Mouse (Mus musculus) MEL (cell line): ENCODE data around the gene Apbb1. TPM values are rescaled to one million over a fixed set of nuclear protein-coding genes. Genes with fewer than 3 reads are reported as not detected.

Experiments
- DNase-seq: peaks from one replicate; pipeline ENCODE4 v3.0.0; 2011; ENCODE audit warnings: low read depth, low spot score
- H3K27ac ChIP-seq: 2 replicates; pipeline ENCODE4 v1.5.1; 2012; ENCODE audit warnings: low read depth, mild to moderate bottlenecking, control low read depth, low read length, moderate library complexity; ENCODE audit not compliant: control insufficient read depth
- H3K27me3 ChIP-seq, 2 experiments: fragments of 150-350 bp in 1 of 2; sonication (generic) in 1 of 2; 2 replicates each; pipeline ENCODE4 v1.6.1; 2012; ENCODE audit warnings: low read length in 2 of 2, mild to moderate bottlenecking in 2 of 2, improper control_type of control experiment in 1 of 2, moderate library complexity in 1 of 2; ENCODE audit not compliant: insufficient read depth in 2 of 2, control insufficient read depth in 1 of 2
- H3K36me3 ChIP-seq, 2 experiments: 2 replicates each; pipeline ENCODE4 v1.6.1; 2012 to 2014; ENCODE audit warnings: low read length in 2 of 2, improper control_type of control experiment in 1 of 2, inconsistent platforms in 1 of 2, mild to moderate bottlenecking in 1 of 2; ENCODE audit not compliant: insufficient read depth in 2 of 2, control insufficient read depth in 1 of 2
- H3K4me1 ChIP-seq, 2 experiments: fragments of 150-350 bp in 1 of 2; sonication (generic) in 1 of 2; 2 replicates each; pipeline ENCODE4 v1.6.1; 2012; ENCODE audit warnings: low read length in 2 of 2, improper control_type of control experiment in 1 of 2, mild to moderate bottlenecking in 1 of 2; ENCODE audit not compliant: insufficient read depth in 2 of 2, control insufficient read depth in 1 of 2
- H3K4me3 ChIP-seq, 2 experiments: fragments of 150-350 bp in 1 of 2; sonication (generic) in 1 of 2; 2 replicates each; pipeline ENCODE4 v1.5.1; 2012; ENCODE audit warnings: low read depth in 2 of 2, low read length in 2 of 2, mild to moderate bottlenecking in 2 of 2, moderate library complexity in 2 of 2, control low read depth in 1 of 2, improper control_type of control experiment in 1 of 2; ENCODE audit not compliant: control insufficient read depth in 1 of 2, insufficient read depth in 1 of 2
- H3K79me2 ChIP-seq: 2 replicates; pipeline ENCODE4 v1.6.1; 2012; ENCODE audit warnings: mild to moderate bottlenecking, low read length, moderate library complexity; ENCODE audit not compliant: control insufficient read depth, poor library complexity, insufficient read depth
- H3K9ac ChIP-seq: 2 replicates; pipeline ENCODE4 v1.6.1; 2012; ENCODE audit warnings: low read depth, mild to moderate bottlenecking, control low read depth, low read length, moderate library complexity; ENCODE audit not compliant: control insufficient read depth, poor library complexity, severe bottlenecking
- H3K9me3 ChIP-seq: fragments of 150-350 bp; sonication (generic); replicated peaks from 2 replicates; pipeline ENCODE4 v1.6.1; 2012; ENCODE audit warnings: mild to moderate bottlenecking, low read length, improper control_type of control experiment, moderate library complexity; ENCODE audit not compliant: insufficient read depth
- BHLHE40 ChIP-seq: IDR thresholded peaks from 2 replicates; pipeline ENCODE4 v1.6.1; 2012; ENCODE audit warnings: low read depth, mild to moderate bottlenecking, inconsistent platforms, low read length, improper control_type of control experiment, borderline replicate concordance
- CHD1 ChIP-seq: IDR thresholded peaks from 2 replicates; pipeline ENCODE4 v1.6.1; 2012; ENCODE audit warnings: low read depth, mild to moderate bottlenecking, inconsistent platforms, low read length, improper control_type of control experiment
- CHD2 ChIP-seq: IDR thresholded peaks from 2 replicates; pipeline ENCODE4 v1.6.1; 2011; ENCODE audit warnings: low read length, improper control_type of control experiment
- CTCF ChIP-seq, 3 experiments: IDR thresholded peaks in 2 of 3; conservative IDR thresholded peaks in 1 of 3; 2 replicates each; pipeline ENCODE4 v1.5.1; 2011 to 2012; ENCODE audit warnings: low read length in 3 of 3, low read depth in 2 of 3, mild to moderate bottlenecking in 2 of 3, improper control_type of control experiment in 1 of 3, inconsistent platforms in 1 of 3, mixed read lengths in 1 of 3, moderate library complexity in 1 of 3; ENCODE audit not compliant: control insufficient read depth in 1 of 3, insufficient read depth in 1 of 3, poor library complexity in 1 of 3, severe bottlenecking in 1 of 3
- EP300 ChIP-seq, 2 experiments: IDR thresholded peaks; 2 replicates each; pipeline ENCODE4 v1.6.1; 2011; ENCODE audit warnings: improper control_type of control experiment in 2 of 2, low read length in 2 of 2, low read depth in 1 of 2, mild to moderate bottlenecking in 1 of 2
- ETS1 ChIP-seq: IDR thresholded peaks from 2 replicates; pipeline ENCODE4 v1.6.1; 2012; ENCODE audit warnings: low read depth, mild to moderate bottlenecking, inconsistent platforms, low read length, improper control_type of control experiment, moderate library complexity
- GABPA ChIP-seq: IDR thresholded peaks from 2 replicates; pipeline ENCODE4 v1.6.1; 2012; ENCODE audit warnings: low read depth, mild to moderate bottlenecking, inconsistent platforms, low read length, improper control_type of control experiment, moderate library complexity
- GATA1 ChIP-seq: IDR thresholded peaks from 2 replicates; pipeline ENCODE4 v1.6.1; 2011; ENCODE audit warnings: low read depth, low read length, improper control_type of control experiment
- HCFC1 ChIP-seq: IDR thresholded peaks from 2 replicates; pipeline ENCODE4 v1.6.1; 2012; ENCODE audit warnings: low read depth, mild to moderate bottlenecking, inconsistent platforms, low read length, improper control_type of control experiment, moderate library complexity
- JUND ChIP-seq: IDR thresholded peaks from 2 replicates; pipeline ENCODE4 v1.6.1; 2011; ENCODE audit warnings: low read depth, mild to moderate bottlenecking, improper control_type of control experiment, low read length
- MAZ ChIP-seq: IDR thresholded peaks from 2 replicates; pipeline ENCODE4 v1.6.1; 2012; ENCODE audit warnings: low read depth, mild to moderate bottlenecking, inconsistent platforms, low read length, improper control_type of control experiment
- MEF2A ChIP-seq: IDR thresholded peaks from 2 replicates; pipeline ENCODE4 v1.6.1; 2014; ENCODE audit warnings: low read depth, mild to moderate bottlenecking, inconsistent platforms, low read length, improper control_type of control experiment; ENCODE audit not compliant: poor library complexity, insufficient replicate concordance, severe bottlenecking; ENCODE audit errors: extremely low read depth
- MXI1 ChIP-seq: IDR thresholded peaks from 2 replicates; pipeline ENCODE4 v1.6.1; 2011; ENCODE audit warnings: mild to moderate bottlenecking, low read depth, low read length, improper control_type of control experiment
- NELFE ChIP-seq: IDR thresholded peaks from 2 replicates; pipeline ENCODE4 v1.6.1; 2011; ENCODE audit warnings: low read depth, low read length, improper control_type of control experiment
- POLR2AphosphoS2 ChIP-seq: IDR thresholded peaks from 2 replicates; pipeline ENCODE4 v1.6.1; 2011; ENCODE audit warnings: low read length, improper control_type of control experiment
- POLR2AphosphoS5 ChIP-seq: IDR thresholded peaks from 2 replicates; pipeline ENCODE4 v1.6.1; 2012; ENCODE audit warnings: low read depth, borderline replicate concordance, mild to moderate bottlenecking, inconsistent platforms, low read length, moderate library complexity, mixed read lengths
- RAD21 ChIP-seq: IDR thresholded peaks from 2 replicates; pipeline ENCODE4 v1.6.1; 2011; ENCODE audit warnings: mild to moderate bottlenecking, low read depth, low read length, improper control_type of control experiment
- SIN3A ChIP-seq: IDR thresholded peaks from 2 replicates; pipeline ENCODE4 v1.6.1; 2012; ENCODE audit warnings: low read length, improper control_type of control experiment, inconsistent platforms
- SMC3 ChIP-seq: IDR thresholded peaks from 2 replicates; pipeline ENCODE4 v1.6.1; 2011; ENCODE audit warnings: low read depth, low read length, improper control_type of control experiment
- UBTF ChIP-seq: IDR thresholded peaks from 2 replicates; pipeline ENCODE4 v1.6.1; 2012; ENCODE audit warnings: low read depth, mild to moderate bottlenecking, inconsistent platforms, low read length, improper control_type of control experiment, moderate library complexity, borderline replicate concordance; ENCODE audit not compliant: insufficient read depth
- USF1 ChIP-seq: IDR thresholded peaks from 2 replicates; pipeline ENCODE4 v1.6.1; 2014; ENCODE audit warnings: low read depth, mild to moderate bottlenecking, inconsistent platforms, low read length, improper control_type of control experiment, moderate library complexity
- ZKSCAN1 ChIP-seq: IDR thresholded peaks from 2 replicates; pipeline ENCODE4 v1.6.1; 2012; ENCODE audit warnings: low read depth, mild to moderate bottlenecking, inconsistent platforms, low read length, improper control_type of control experiment, moderate library complexity
- ZMIZ1 ChIP-seq: IDR thresholded peaks from 2 replicates; pipeline ENCODE4 v1.6.1; 2012; ENCODE audit warnings: low read depth, mild to moderate bottlenecking, inconsistent platforms, low read length, improper control_type of control experiment, moderate library complexity
- polyA plus RNA-seq, 2 experiments: library from polyadenylated mRNA; stranded (reverse) in 1 of 2; unstranded in 1 of 2; fragments of >175 nt in 1 of 2; fragments of >200 nt in 1 of 2; gene quantifications; 2 replicates each; pipeline versions ENCODE4 v1.2.1 to v1.2.4; 2012; ENCODE audit warnings: low replicate concordance in 2 of 2, low read depth in 1 of 2; ENCODE audit not compliant: insufficient read length in 2 of 2, insufficient read depth in 1 of 2, missing spikeins in 1 of 2
- total RNA-seq: library from RNA; depleted of rRNA; stranded (reverse); fragments of 300-350 nt; gene quantifications from 2 replicates; pipeline ENCODE4 v1.2.3, GENCODE M21; 2012

Gene Apbb1
- total and polyA plus RNA-seq, 3 experiments = 0.13 TPM; not detected in 2

DNA sequence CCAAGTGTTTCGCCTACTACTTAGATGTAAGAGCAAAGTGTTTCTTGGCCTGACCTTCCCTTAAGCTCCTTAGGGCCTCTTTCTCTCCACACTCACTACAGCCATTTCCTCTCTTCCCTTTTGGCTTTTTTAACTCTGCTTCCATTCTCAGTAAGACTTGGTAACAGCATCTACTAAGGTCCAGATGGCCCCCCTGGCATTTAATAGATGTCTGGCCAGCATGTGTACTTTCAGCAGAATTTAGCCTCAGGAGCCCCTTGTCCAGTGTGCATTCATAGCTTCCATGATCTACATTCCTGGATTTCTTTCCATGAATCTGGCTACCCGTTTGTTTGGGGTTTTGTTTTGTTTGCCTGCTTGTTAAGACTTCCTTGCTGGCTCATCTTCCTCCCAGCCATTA, 3.0 kb downstream of the Apbb1 start:
- Histone ChIP-seq H3K9ac (no peak overlapping the region), H3K27ac (no peak overlapping the region), H3K4me1 (no peaks in the 10 kb centered on the region), H3K36me3 (no peaks in the 10 kb centered on the region), H3K9me3 (no peaks in the 10 kb centered on the region), H3K79me2 (no peaks in the 10 kb centered on the region), H3K27me3 (no peaks in the 10 kb centered on the region; a peak in 1 of 4 replicates), H3K4me3 (no peak overlapping the region)
- TF ChIP-seq GATA1 (no peak), NELFE (no peak), HCFC1 (no peak), GABPA (no peak), UBTF (no peak), MAZ (no peak), ETS1 (no peak), JUND (no peak), CHD2 (no peak), POLR2AphosphoS2 (no peak)
- DNase-seq = no peak

DNA sequence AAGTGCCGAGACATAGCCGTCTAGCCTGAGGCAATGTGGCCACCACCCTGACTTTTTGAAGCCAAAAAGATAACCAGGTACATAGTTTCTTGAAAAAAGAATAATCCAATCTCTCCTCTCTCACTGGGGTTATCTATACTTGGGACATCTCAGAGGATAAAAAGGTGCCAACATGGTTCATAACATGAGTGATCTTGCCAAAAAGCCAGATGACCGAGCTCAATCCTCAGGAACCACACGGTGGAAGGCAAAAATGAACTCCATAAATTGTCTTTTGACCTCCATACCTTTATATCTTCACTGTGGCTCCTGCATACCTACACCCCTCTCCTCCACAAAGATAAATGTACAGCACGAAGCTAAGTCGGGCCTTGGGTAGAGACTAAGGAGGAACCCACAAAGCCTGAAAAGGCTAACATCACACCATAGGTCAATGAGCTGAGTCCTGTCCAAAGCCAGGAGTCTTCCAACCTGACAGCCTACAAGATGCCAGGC, 4.0 kb downstream of the Apbb1 start:
- H3K4me3 ChIP-seq = no peak overlapping the region
- DNase-seq = no peak
- H3K9ac ChIP-seq = no peak overlapping the region
- no peaks in the 10 kb centered on the region for H3K36me3 ChIP-seq
- H3K27ac ChIP-seq = no peak overlapping the region
- no peak for TF ChIP-seq CTCF (IDR thresholded peaks at IDR 0.05 in 2 of 3, conservative IDR thresholded peaks at IDR 0.05 in 1 of 3; ENCODE audit: control insufficient read depth in 1 of 3, insufficient read depth in 1 of 3, low read depth in 2 of 3, low read length in 3 of 3, poor library complexity in 1 of 3, severe bottlenecking in 1 of 3)
- TF ChIP-seq SMC3 = no peak
- no peak for TF ChIP-seq POLR2AphosphoS5
- TF ChIP-seq MXI1 = no peak
- TF ChIP-seq SIN3A = no peak
- H3K4me1 ChIP-seq = no peaks in the 10 kb centered on the region
- no peaks in the 10 kb centered on the region; a peak in 1 of 4 replicates for H3K27me3 ChIP-seq
- no peaks in the 10 kb centered on the region for H3K79me2 ChIP-seq
- H3K9me3 ChIP-seq = no peaks in the 10 kb centered on the region

DNA sequence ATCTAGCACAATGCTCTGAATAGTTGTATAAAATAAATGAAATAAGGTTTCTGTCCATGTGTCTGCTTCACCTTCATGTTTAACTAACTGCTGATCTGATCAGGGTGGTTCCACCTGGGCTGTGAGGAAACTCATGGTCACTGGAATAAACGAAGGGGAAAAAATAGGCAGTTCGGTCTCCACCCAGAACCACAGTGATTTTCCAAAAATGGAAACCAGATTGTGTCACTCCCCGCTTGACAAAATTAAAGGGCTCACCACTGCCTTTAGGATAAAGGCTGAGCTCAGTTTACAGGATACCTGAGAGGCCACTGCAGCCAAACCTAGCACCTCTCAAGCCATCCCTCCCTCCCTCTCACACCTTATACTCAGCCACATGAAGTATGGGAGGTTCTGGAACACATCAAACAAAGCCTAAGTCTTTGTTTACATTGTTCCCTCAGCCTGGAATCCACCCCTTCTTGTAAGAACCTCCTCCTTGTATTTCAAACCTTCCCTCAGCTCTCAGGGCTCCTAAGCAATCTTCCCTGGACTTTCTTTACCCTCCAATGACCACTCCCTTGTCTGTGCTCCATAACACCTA, 5.2 kb downstream of the Apbb1 start:
- Histone ChIP-seq H3K79me2 (no peaks in the 10 kb centered on the region), H3K9ac (no peak overlapping the region), H3K36me3 (no peaks in the 10 kb centered on the region), H3K27me3 (no peaks in the 10 kb centered on the region; a peak in 1 of 4 replicates), H3K9me3 (no peaks in the 10 kb centered on the region), H3K27ac (no peak overlapping the region), H3K4me3 (no peak overlapping the region), H3K4me1 (no peaks in the 10 kb centered on the region)
- TF ChIP-seq ZMIZ1 (no peak), CHD2 (no peak), CHD1 (no peak), BHLHE40 (no peak), MEF2A (no peak), ETS1 (no peak), GABPA (no peak), EP300 (IDR thresholded peaks at IDR 0.05; ENCODE audit: low read depth in 1 of 2, low read length in 2 of 2) (no peak), GATA1 (no peak), MAZ (no peak), USF1 (no peak), NELFE (no peak), SIN3A (no peak), ZKSCAN1 (no peak), JUND (no peak), RAD21 (no peak)
- DNase-seq = no peak
